Comparison of ENCODE assay signal across 1 mouse cellular context in genomic region chr9:44336093-44336406, GRCm38 (mm10).
TF ChIP-seq lines count a peak whose summit lies in the region.

No protein-coding gene starts in this region.

TF ChIP-seq in CH12.LX, 34 proteins besides CTCF, POLR2A, EP300 and RAD21 (continued from another document):
- no peak for TF ChIP-seq MAX (IDR thresholded peaks at IDR 0.05; ENCODE audit: low read length)
- peak; percentile 70; the same call in 1 of the 2 replicates for TF ChIP-seq POLR2AphosphoS2 (IDR thresholded peaks at IDR 0.05; ENCODE audit: low read depth, low read length)
- peak; percentile 79 for TF ChIP-seq ZNF384 (IDR thresholded peaks at IDR 0.05; ENCODE audit: low read depth, low read length)
- TF ChIP-seq MYC (IDR thresholded peaks at IDR 0.05; ENCODE audit: low read depth, low read length), result peak; percentile 47; the same call in 1 of the 2 replicates
- 0 out of 2 replicates have a peak, but pooled peaks have one; percentile 4 for TF ChIP-seq TBP (conservative IDR thresholded peaks at IDR 0.05; ENCODE audit: low read depth, low read length)
- no peak for TF ChIP-seq MAZ (IDR thresholded peaks at IDR 0.05; ENCODE audit: low read depth, low read length)
- peak; percentile 25; the same call in 1 of the 2 replicates for TF ChIP-seq MXI1 (IDR thresholded peaks at IDR 0.05; ENCODE audit: low read depth, low read length)
- no peak for TF ChIP-seq BHLHE40 (IDR thresholded peaks at IDR 0.05; ENCODE audit: low read depth, low read length)
